Comparison of ENCODE assay signal across 11 mouse cellular contexts in genomic region chr14:62375694-62376093, GRCm38 (mm10).
DNase-seq lines count a peak whose midpoint lies in the region; ATAC-seq and TF ChIP-seq lines count a peak whose summit lies in the region.
"Had no signal": no experiment of that assay in that cellular context is flagged by ENCODE, and none has a peak within 500 bp of the region (broad histone marks: within the 10 kb centered on the region; RNA-seq: fewer than 3 reads in every experiment).

No protein-coding gene starts in this region.

- no peak overlapping the region for H3K9ac ChIP-seq in heart, embryonic 11.5 days (ENCODE audit: low read depth, low read length)
- H3K9ac ChIP-seq: midbrain, embryonic 12.5 days had no signal

- peaks cover 4% of the 10 kb centered on the region; the same call in 1 of the 2 replicates for H3K4me1 ChIP-seq in cerebellum, adult 2 months (ENCODE audit: control insufficient read depth, insufficient read depth, low read length)
- H3K4me1 ChIP-seq in heart, embryonic 11.5 days (ENCODE audit: control insufficient read depth, insufficient read depth, low read length), result peaks cover 28% of the 10 kb centered on the region
- H3K4me1 ChIP-seq: midbrain, embryonic 12.5 days had no signal

- no peak overlapping the region for H3K4me2 ChIP-seq in heart, embryonic 11.5 days
- H3K4me2 ChIP-seq: midbrain, embryonic 12.5 days had no signal

- H3K27me3 ChIP-seq in cerebellum, adult 2 months (ENCODE audit: control insufficient read depth, insufficient read depth, low read length), result no peaks in the 10 kb centered on the region
- no peaks in the 10 kb centered on the region for H3K27me3 ChIP-seq in heart, embryonic 11.5 days (ENCODE audit: control insufficient read depth, insufficient read depth, low read length)
- H3K27me3 ChIP-seq: midbrain, embryonic 12.5 days had no signal

- ATAC-seq in heart, embryonic 11.5 days (replicated peaks; ENCODE audit: insufficient number of reproducible peaks, low FRiP score, low TSS enrichment), result peak; percentile 83; the same call in 1 of the 2 replicates

- TF ChIP-seq CTCF in cerebellum, adult 2 months (IDR thresholded peaks at IDR 0.05; ENCODE audit: borderline replicate concordance, insufficient read depth, low read depth, low read length), result no peak

- H3K27ac ChIP-seq in cerebellum, adult 2 months (ENCODE audit: insufficient read depth, low read length), result no peak overlapping the region
- peak overlapping the region; percentile 82 for H3K27ac ChIP-seq in heart, embryonic 11.5 days (ENCODE audit: low read depth, low read length)
- H3K27ac ChIP-seq: midbrain, embryonic 12.5 days had no signal

- peaks cover 5% of the 10 kb centered on the region for H3K36me3 ChIP-seq in heart, embryonic 11.5 days (ENCODE audit: control insufficient read depth, insufficient read depth, low read length)

- no peaks in the 10 kb centered on the region for H3K9me3 ChIP-seq in heart, embryonic 11.5 days (replicated peaks; ENCODE audit: control insufficient read depth, low read length)
- H3K9me3 ChIP-seq: midbrain, embryonic 12.5 days had no signal

- no peak for TF ChIP-seq POLR2A in cerebellum, adult 2 months (IDR thresholded peaks at IDR 0.05; ENCODE audit: borderline replicate concordance, insufficient read depth, low read length)

- peak; percentile 21 to 57 for DNase-seq in cerebellum, adult 2 months
- DNase-seq in cerebellum, postnatal 4 days (ENCODE audit: low spot score in 2 of 2), result no peak
- DNase-seq in NIH3T3 (ENCODE audit: low read depth), result peak; percentile 69
- DNase-seq in kidney, postnatal 36 days, result peak; percentile 34 to 46
- no peak for DNase-seq in urinary bladder, postnatal 10 days (ENCODE audit: low spot score)
- DNase-seq in gastrocnemius, postnatal 10 days, result no peak
- DNase-seq in ovary, postnatal 36 days (ENCODE audit: low spot score), result no peak
- DNase-seq: retina, postnatal 1 day; thymus, postnatal 36 days had no signal

- no peak overlapping the region for H3K4me3 ChIP-seq in cerebellum, adult 2 months (replicated peaks; ENCODE audit: insufficient read depth, low read depth, low read length)
- H3K4me3 ChIP-seq in heart, embryonic 11.5 days (ENCODE audit: low read depth, low read length), result no peak overlapping the region
- H3K4me3 ChIP-seq: midbrain, embryonic 12.5 days had no signal

Comparison
In these comparisons a context has a peak if more than half of its experiments do, and no peak if none do; other contexts are left out.
1. DNase-seq: peak in cerebellum, adult 2 months (2 of 2), NIH3T3 (single experiment) and kidney, postnatal 36 days (2 of 2); none in cerebellum, postnatal 4 days (0 of 2), urinary bladder, postnatal 10 days (single experiment), gastrocnemius, postnatal 10 days (single experiment) and ovary, postnatal 36 days (single experiment).